Mouse (Mus musculus): ENCODE results near the gene Ccl6.

Ccl6 gene

GRCm38 (mm10) chr11:83598207-83598837 is 5.4 kb upstream of the Ccl6 start:
- no peak for ATAC-seq (ENCODE audit: insufficient number of reproducible peaks, low FRiP score, low TSS enrichment)

GRCm38 (mm10) chr11:83597796-83598195 is 4.9 kb upstream of the Ccl6 start:
- ATAC-seq (ENCODE audit: insufficient number of reproducible peaks, low FRiP score, low TSS enrichment), result no peak

DNA sequence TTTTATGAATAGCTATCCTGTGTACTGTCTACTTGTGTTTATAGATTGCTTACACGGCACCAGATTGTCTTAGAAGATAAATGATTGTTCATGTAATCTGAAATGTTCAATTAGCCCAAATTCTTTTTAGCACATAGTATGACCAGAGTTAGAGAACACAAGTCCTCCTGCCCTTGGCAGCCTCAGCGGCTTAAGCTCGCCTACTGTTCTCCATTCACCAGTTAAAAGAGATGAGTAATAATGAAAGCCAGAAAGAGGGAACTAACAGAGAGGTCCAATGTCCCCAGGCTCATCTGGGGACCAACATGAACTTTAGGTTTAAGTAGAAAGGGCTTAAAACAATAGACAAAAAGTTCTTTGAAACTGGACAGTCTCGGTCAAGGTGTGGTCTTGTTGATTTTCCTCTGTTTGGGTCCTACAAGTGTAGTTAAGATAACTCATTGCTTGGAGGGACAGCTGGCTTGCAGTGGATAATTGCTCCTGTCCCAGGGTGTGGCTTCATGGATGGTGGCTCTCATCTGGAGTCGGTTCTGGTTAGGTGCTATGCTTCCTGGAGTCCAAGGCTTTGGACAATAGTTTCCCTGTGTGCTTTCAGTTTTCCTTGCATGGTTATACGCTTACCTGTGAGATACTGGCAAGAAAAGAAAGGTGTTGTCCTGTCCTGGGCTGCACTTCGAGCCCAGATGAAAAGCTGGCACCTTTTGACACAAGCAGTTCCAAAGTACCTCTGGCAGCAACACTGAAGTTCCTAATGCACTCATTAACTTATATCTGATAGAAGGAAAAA is 3.0 kb upstream of the Ccl6 start:
- no peak for ATAC-seq (ENCODE audit: insufficient number of reproducible peaks, low FRiP score, low TSS enrichment)

DNA sequence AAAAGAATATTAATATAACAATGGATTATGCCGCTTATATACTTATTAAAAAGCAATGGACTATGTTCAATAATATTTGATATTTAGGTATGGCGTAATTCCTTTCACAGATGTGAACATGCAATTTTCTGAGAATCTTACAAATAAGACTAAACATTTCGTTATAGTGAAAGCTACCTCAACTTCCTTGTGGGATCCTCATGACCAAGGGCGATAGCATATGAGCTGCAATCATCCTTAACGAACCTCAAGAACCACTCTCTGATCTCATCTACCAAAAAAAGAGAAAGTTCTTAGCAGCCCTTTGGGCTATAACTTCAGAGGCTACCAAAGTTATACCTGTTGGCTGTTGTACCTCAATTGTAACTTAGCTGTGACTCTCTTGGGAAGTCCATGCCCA is 566 bp upstream of the Ccl6 start:
- no peak for ATAC-seq (ENCODE audit: insufficient number of reproducible peaks, low FRiP score, low TSS enrichment)

- ATAC-seq (ENCODE audit: insufficient number of reproducible peaks, low FRiP score, low TSS enrichment), result no peak
Measured at GRCm38 (mm10) chr11:83584232-83584631, 8.7 kb downstream of the Ccl6 start.

- ATAC-seq (ENCODE audit: insufficient number of reproducible peaks, low FRiP score, low TSS enrichment), result no peak
Measured at GRCm38 (mm10) chr11:83583450-83583754, 9.5 kb downstream of the Ccl6 start.

DNA sequence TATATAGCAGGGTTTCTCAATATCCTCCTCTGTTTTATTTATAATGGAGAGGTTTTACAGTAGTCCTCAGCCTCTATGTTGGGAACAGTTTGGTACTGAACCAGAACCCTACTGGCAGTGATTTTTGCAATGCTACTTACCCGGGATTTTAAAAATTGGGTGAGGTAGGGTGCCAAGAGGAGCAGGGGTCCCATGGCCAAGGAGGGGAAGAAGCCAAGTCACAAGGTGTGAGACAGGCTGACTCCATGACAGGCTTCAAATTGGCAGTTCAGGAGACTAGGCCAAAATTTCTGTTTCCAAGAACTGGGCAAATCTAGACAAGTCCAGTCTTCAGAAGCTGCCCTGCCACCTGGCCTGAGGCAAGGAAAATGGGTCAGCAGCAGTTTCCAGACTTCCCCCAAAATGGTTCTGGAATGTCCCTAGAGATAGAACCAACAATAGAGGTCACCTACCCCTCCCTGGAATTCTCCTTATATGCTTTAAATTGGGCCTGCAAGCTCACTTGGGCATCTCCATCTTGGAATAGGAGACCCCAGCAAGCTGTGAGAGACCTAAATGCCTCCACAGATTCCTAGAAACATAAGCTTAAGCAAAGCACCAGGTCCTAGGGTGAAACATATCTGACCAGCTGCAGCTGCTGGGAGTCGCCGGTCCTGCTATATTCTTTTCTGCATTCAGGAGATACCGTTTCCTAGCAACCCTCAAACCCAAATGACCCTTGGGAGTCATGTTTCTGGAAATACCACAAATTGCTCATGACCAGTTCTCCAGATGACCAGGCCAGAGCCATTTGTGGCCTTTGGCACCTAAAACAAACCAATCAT is 10.0 kb downstream of the Ccl6 start:
- ATAC-seq (ENCODE audit: insufficient number of reproducible peaks, low FRiP score, low TSS enrichment), result no peak

DNA sequence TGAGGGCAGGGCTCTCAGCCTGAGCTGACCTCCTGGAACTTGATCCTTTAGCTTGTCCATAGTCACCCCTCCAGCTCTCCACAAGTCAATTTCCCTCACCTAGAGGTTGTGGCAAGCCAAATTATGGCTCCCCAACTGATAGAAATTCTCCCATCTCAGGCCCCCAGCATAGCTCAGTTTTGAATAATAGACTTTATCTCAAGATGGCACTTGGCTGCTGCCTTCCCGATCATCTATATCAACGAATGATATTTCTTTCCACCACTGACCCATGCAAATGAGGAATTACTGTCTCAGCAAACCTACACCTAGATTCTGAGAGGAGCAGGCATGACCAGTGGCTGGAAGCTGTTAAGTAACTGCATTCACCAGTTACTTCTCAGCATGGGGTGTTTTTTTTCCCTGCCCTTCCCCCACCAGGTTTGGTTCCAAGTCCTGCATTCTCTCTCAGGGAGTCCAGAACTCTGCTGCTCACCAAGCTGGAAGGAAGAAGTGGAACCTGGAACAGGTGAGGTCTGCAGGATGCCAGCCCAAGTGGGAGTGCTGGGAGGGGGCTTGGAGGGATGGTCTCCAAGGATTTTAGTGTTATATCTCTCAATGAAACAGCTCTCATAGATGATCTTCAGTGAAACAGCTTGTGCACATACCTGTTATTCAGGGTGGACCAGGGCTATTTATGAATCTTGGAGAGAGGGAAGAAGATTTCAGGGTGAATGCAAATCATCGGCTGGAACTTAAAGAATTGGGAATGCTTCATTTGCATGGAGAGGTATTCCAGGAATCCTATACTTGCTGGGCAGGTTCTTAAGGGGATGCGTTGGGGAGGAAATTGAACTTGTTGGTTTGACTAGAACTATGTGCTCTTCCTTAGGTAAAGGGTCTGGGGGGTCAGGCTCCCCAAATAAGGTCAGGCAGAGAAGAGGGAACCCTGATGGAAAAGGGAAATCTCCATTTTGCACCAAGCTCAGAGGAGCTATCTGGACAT is 11.0 kb downstream of the Ccl6 start:
- no peak for ATAC-seq (ENCODE audit: insufficient number of reproducible peaks, low FRiP score, low TSS enrichment)

DNA sequence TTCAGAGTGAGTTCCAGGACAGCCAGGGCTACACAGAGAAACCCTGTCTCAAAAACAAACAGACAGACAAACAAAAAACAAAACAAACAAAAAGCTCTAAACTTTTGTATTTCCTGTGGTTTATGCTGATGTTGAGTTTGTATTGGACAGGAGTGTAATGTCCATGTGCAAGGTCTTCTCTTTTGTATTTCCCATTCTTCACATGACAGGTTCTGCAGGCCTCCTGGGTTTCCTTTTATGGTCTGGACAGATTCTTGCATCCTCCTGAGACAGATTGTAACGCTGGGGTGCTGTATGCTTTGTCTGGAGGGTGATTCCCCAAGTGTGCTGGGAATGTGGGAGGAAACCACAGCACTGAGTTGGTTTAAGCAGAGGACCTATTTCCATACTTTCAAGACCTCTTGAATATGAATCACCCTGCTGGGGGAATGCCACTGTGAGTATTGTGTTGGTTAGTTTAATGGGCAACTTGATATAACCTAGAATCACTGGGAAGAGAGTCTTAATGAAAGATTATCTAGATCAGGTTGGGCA is 12.1 kb downstream of the Ccl6 start:
- ATAC-seq (ENCODE audit: insufficient number of reproducible peaks, low FRiP score, low TSS enrichment), result no peak

DNA sequence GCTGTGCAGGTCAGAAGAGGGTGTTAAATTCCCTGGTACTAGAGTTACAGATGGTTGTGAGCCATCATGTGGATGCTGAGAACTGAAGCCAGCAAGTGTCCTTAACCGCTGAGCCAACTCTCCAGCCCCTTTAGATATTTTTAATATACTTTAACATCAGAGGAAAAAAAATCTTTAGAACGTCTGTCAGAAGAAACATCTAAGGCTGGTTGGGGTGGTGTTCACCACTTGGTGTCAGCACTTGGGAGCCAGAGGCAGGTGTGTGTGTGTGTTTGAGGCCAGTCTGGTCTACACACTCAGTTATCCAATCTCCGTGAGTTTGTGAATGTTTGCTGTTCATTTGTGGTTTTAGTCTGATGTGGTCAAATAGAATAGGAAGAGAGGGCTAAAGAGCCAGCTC is 13.9 kb downstream of the Ccl6 start:
- ATAC-seq (ENCODE audit: insufficient number of reproducible peaks, low FRiP score, low TSS enrichment), result no peak

- ATAC-seq (ENCODE audit: insufficient number of reproducible peaks, low FRiP score, low TSS enrichment), result no peak
Measured at GRCm38 (mm10) chr11:83578186-83578760, 14.6 kb downstream of the Ccl6 start, which contains the start of gene Ccl9. TSS of gene Ccl9 (minus strand) at chr11:83578636.

- ATAC-seq (ENCODE audit: insufficient number of reproducible peaks, low FRiP score, low TSS enrichment), result no peak
Measured at GRCm38 (mm10) chr11:83576927-83577555, 15.8 kb downstream of the Ccl6 start.

DNA sequence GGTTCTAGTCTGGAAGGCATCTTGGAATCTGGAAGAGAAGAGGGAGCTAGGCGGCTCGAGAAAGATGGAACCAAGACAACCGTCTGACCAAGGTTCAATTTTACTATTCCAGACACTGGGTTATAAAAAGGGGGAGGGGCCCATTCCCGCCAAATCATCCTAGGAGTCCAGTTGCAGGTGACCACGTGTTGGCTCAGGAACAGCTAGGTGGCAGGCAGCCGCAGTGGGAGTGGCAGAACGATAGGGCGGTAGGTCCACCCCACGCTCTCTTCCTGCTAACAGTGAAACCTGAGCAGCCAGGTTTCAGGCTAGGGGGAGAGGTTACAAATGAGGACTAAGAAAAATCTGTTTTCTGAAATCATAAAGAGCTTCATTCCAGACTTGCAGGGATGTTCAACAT is 20.1 kb downstream of the Ccl6 start:
- ATAC-seq (ENCODE audit: insufficient number of reproducible peaks, low FRiP score, low TSS enrichment), result no peak

GRCm38 (mm10) chr11:83572223-83572622 is 20.7 kb downstream of the Ccl6 start:
- ATAC-seq (ENCODE audit: insufficient number of reproducible peaks, low FRiP score, low TSS enrichment), result no peak

- no peak for ATAC-seq (ENCODE audit: insufficient number of reproducible peaks, low FRiP score, low TSS enrichment)
Measured at GRCm38 (mm10) chr11:83570189-83570588, 22.7 kb downstream of the Ccl6 start.

GRCm38 (mm10) chr11:83569249-83569648 is 23.6 kb downstream of the Ccl6 start:
- ATAC-seq (ENCODE audit: insufficient number of reproducible peaks, low FRiP score, low TSS enrichment), result no peak

GRCm38 (mm10) chr11:83568786-83569185 is 24.1 kb downstream of the Ccl6 start:
- ATAC-seq (ENCODE audit: insufficient number of reproducible peaks, low FRiP score, low TSS enrichment), result no peak

DNA sequence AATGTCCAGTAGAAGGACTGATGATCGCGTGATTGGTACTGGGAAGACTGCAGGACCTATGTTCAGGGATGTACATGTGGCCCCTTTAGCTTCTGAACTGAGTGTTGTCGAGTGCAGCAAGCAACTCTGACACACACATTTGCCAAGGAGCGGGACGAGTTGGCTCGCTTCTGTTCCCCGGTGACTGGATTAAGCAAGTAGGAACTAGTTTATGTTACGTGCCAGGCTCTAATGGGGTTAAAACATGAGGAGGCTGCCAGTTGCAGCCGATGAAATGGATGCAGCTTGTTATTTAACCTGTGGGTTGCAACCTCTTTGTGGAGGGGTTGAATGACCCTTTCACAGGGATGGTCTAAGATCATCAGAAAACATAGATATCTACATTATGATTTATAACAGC is 24.8 kb downstream of the Ccl6 start:
- no peak for ATAC-seq (ENCODE audit: insufficient number of reproducible peaks, low FRiP score, low TSS enrichment)

GRCm38 (mm10) chr11:83567311-83567710 is 25.6 kb downstream of the Ccl6 start:
- no peak for ATAC-seq (ENCODE audit: insufficient number of reproducible peaks, low FRiP score, low TSS enrichment)
